Mouse (Mus musculus): ENCODE data around the gene St3gal6. TPM values are rescaled to one million over a fixed set of nuclear protein-coding genes. Genes with fewer than 3 reads are reported as not detected.

St3gal6 gene
- total and polyA plus RNA-seq, 3 experiments, result 167 to 420 (median 240) TPM

DNA sequence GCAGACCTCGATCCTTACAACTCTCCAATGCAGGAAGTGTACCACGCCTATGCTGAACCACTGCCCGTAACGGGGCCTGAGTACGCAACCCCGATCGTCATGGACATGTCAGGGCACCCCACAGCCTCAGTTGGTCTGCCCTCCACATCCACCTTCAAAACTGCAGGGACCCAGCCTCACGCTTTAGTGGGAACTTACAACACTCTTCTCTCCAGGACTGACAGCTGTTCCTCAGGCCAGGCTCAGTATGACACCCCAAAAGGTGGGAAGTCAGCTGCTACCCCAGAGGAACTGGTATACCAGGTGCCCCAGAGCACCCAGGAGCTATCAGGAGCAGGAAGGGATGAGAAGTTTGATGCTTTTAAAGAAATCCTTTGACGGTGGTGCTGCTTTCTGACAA, 58.6 kb downstream of the St3gal6 start:
- Histone ChIP-seq H3K79me2 (replicated peaks; ENCODE audit: control insufficient read depth, extremely low read depth, insufficient read depth, poor library complexity, severe bottlenecking) (no peaks in the 10 kb centered on the region), H3K36me3 (replicated peaks in 1 of 2; ENCODE audit: control insufficient read depth in 1 of 2, insufficient read depth in 1 of 2, low read length in 1 of 2) (peaks cover 38 to 69% of the 10 kb centered on the region in 2 experiments), H3K4me2 (ENCODE audit: insufficient read depth, low read depth, poor library complexity, severe bottlenecking) (no peak overlapping the region), H3K9ac (ENCODE audit: insufficient read depth, low read depth) (no peak overlapping the region), H3K27me3 (replicated peaks) (no peaks in the 10 kb centered on the region), H3K9me3 (replicated peaks; ENCODE audit: low read length) (no peaks in the 10 kb centered on the region), H3K27ac (ENCODE audit: insufficient read depth, low read depth) (no peak overlapping the region; the same call in 1 of the 2 replicates), H3K4me3 (replicated peaks in 1 of 3; ENCODE audit: low read depth in 2 of 3, low read length in 2 of 3, poor library complexity in 1 of 3) (no peak overlapping the region), H3K4me1 (ENCODE audit: control insufficient read depth in 1 of 2, insufficient read depth in 2 of 2) (peaks cover 13 to 70% of the 10 kb centered on the region in 2 experiments)
- peak; percentile 67; the same call in 1 of the 2 replicates for TF ChIP-seq POLR2AphosphoS2 (IDR thresholded peaks at IDR 0.05; ENCODE audit: low read depth, low read length)
- no peak for TF ChIP-seq MEF2A (IDR thresholded peaks at IDR 0.05; ENCODE audit: borderline replicate concordance, low read depth, low read length)
- in situ Hi-C loops (cut with MboI; ENCODE audit: low pct_ligation_motif_present, low pct_unique_long_range_greater_than_20kb, low sequenced_read_pairs), result no loop called here
- dilution Hi-C loops (cut with MboI; ENCODE audit: extremely low pct_ligation_motif_present, extremely low pct_unique_long_range_greater_than_20kb, low sequenced_read_pairs), result no loop called here
- DNase-seq (ENCODE audit: extremely low read depth), result no peak

- Histone ChIP-seq H3K27me3 (replicated peaks) (no peaks in the 10 kb centered on the region), H3K9me3 (replicated peaks; ENCODE audit: low read length) (no peaks in the 10 kb centered on the region), H3K9ac (ENCODE audit: insufficient read depth, low read depth) (no peak overlapping the region), H3K4me1 (ENCODE audit: control insufficient read depth in 1 of 2, insufficient read depth in 2 of 2) (peaks cover 13 to 58% of the 10 kb centered on the region in 2 experiments), H3K4me2 (ENCODE audit: insufficient read depth, low read depth, poor library complexity, severe bottlenecking) (no peak overlapping the region), H3K36me3 (replicated peaks in 1 of 2; ENCODE audit: control insufficient read depth in 1 of 2, insufficient read depth in 1 of 2, low read length in 1 of 2) (peaks cover 28 to 56% of the 10 kb centered on the region in 2 experiments), H3K4me3 (replicated peaks in 1 of 3; ENCODE audit: low read depth in 2 of 3, low read length in 2 of 3, poor library complexity in 1 of 3) (no peak overlapping the region), H3K27ac (ENCODE audit: insufficient read depth, low read depth) (peak overlapping the region; percentile 10), H3K79me2 (replicated peaks; ENCODE audit: control insufficient read depth, extremely low read depth, insufficient read depth, poor library complexity, severe bottlenecking) (no peaks in the 10 kb centered on the region)
- no peak for DNase-seq (ENCODE audit: extremely low read depth)
- dilution Hi-C loops (cut with MboI; ENCODE audit: extremely low pct_ligation_motif_present, extremely low pct_unique_long_range_greater_than_20kb, low sequenced_read_pairs) (no loop called here), in situ Hi-C loops (cut with MboI; ENCODE audit: low pct_ligation_motif_present, low pct_unique_long_range_greater_than_20kb, low sequenced_read_pairs) (loop anchor here (5.0 kb wide), 1 partner anchor 158 kb away; no protein-coding TSS in a partner anchor)
- TF ChIP-seq GABPA (IDR thresholded peaks at IDR 0.05; ENCODE audit: insufficient replicate concordance, low read depth, low read length), result no peak
- TF ChIP-seq TBP (conservative IDR thresholded peaks at IDR 0.05; ENCODE audit: low read depth, low read length), result no peak
- no peak for TF ChIP-seq SIN3A (IDR thresholded peaks at IDR 0.05; ENCODE audit: low read length)
- peak in 1 of 2 experiments; percentile 43; a peak in 2 of 4 replicates for TF ChIP-seq CTCF (conservative IDR thresholded peaks at IDR 0.05 in 1 of 2, IDR thresholded peaks at IDR 0.05 in 1 of 2; ENCODE audit: low read depth in 2 of 2, low read length in 2 of 2)
- peak; percentile 52 for TF ChIP-seq SMC3 (IDR thresholded peaks at IDR 0.05; ENCODE audit: low read depth, low read length)
- peak; percentile 35 for TF ChIP-seq RAD21 (IDR thresholded peaks at IDR 0.05; ENCODE audit: low read depth, low read length)
- no peak for TF ChIP-seq ZMIZ1 (IDR thresholded peaks at IDR 0.05; ENCODE audit: low read depth, low read length)
- TF ChIP-seq RCOR1 (conservative IDR thresholded peaks at IDR 0.05; ENCODE audit: low read depth, low read length), result no peak
Measured at GRCm38 (mm10) chr16:58464051-58464450, 60.0 kb downstream of the St3gal6 start.

- H3K27ac ChIP-seq (ENCODE audit: insufficient read depth, low read depth), result no peak overlapping the region
- no peak overlapping the region for H3K4me3 ChIP-seq (replicated peaks in 1 of 3; ENCODE audit: low read depth in 2 of 3, low read length in 2 of 3, poor library complexity in 1 of 3)
- TF ChIP-seq POLR2AphosphoS2 (IDR thresholded peaks at IDR 0.05; ENCODE audit: low read depth, low read length) (peak; percentile 66; the same call in 1 of the 2 replicates), NELFE (IDR thresholded peaks at IDR 0.05; ENCODE audit: low read depth, low read length) (no peak), JUN (IDR thresholded peaks at IDR 0.05; ENCODE audit: insufficient read depth, low read depth, low read length) (no peak)
- H3K4me1 ChIP-seq (ENCODE audit: control insufficient read depth in 1 of 2, insufficient read depth in 2 of 2), result peaks cover 13 to 44% of the 10 kb centered on the region in 2 experiments
- no peaks in the 10 kb centered on the region for H3K27me3 ChIP-seq (replicated peaks)
- no peaks in the 10 kb centered on the region for H3K9me3 ChIP-seq (replicated peaks; ENCODE audit: low read length)
- no peak for DNase-seq (ENCODE audit: extremely low read depth)
- H3K79me2 ChIP-seq (replicated peaks; ENCODE audit: control insufficient read depth, extremely low read depth, insufficient read depth, poor library complexity, severe bottlenecking), result no peaks in the 10 kb centered on the region
- in situ Hi-C loops (cut with MboI; ENCODE audit: low pct_ligation_motif_present, low pct_unique_long_range_greater_than_20kb, low sequenced_read_pairs) (loop anchor here (5.0 kb wide), 1 partner anchor 160 kb away; no protein-coding TSS in a partner anchor), dilution Hi-C loops (cut with MboI; ENCODE audit: extremely low pct_ligation_motif_present, extremely low pct_unique_long_range_greater_than_20kb, low sequenced_read_pairs) (no loop called here)
- H3K9ac ChIP-seq (ENCODE audit: insufficient read depth, low read depth), result no peak overlapping the region
- no peak overlapping the region for H3K4me2 ChIP-seq (ENCODE audit: insufficient read depth, low read depth, poor library complexity, severe bottlenecking)
- H3K36me3 ChIP-seq (replicated peaks in 1 of 2; ENCODE audit: control insufficient read depth in 1 of 2, insufficient read depth in 1 of 2, low read length in 1 of 2), result peaks cover 18 to 42% of the 10 kb centered on the region in 2 experiments
Measured at GRCm38 (mm10) chr16:58462519-58462918, 61.5 kb downstream of the St3gal6 start.

Data from CH12.LX (cell line).